ENCODE assay signal across 12 mouse cellular contexts in the genomic region with DNA sequence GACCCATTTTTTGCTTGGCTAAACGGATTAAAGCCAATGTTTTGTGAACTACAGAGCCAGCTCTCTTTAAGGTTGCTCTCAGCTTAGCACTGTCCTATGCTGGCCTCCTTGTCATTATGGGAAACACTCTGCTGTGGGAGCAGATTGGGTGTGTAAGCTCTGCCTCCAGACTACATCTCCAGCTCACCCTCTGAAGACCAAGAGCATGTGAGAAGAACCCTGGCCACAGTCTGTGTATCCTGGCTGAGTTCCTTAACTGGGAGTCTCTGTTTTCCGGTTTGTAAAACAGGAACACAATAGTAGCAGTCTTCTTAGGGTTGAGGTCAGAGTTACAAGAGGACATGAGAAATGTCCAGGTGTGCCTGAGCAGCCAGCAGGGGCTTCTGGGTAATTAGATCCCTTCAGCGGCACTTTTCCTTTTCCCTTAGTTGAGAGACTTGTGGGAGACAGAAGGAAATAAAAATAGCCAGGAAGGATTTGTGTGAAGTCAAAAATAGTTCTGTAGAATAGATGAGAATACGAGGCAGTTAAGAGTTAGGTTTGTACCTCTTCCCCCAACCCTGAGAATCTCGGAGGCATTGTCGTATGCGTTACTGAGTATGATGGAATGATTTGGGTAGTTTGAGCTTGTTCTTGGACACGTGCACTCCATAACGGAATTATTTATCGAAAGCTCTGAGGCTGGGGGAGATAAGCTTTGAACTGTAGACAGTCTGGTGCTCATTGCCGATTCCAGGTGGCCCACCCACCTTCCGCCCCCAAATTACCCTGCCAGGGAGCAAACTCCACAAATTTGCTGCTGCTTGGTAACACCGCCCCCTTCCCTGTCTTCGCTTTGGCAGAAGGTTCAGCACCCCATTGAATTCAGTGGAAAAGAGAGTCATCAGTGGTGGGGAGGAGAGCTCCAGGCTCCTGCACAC.
A peak's percentile ranks its signal among the peaks of the same experiment; 100 is the strongest.
DNase-seq lines count a peak whose midpoint lies in the region; ATAC-seq lines count a peak whose summit lies in the region.
"Had no signal": no experiment of that assay in that cellular context is flagged by ENCODE, and none has a peak within 500 bp of the region (broad histone marks: within the 10 kb centered on the region; RNA-seq: fewer than 3 reads in every experiment).

No protein-coding gene starts in this region.

- DNase-seq in frontal cortex, postnatal 14 days (ENCODE audit: low spot score in 2 of 2) = peak; percentile 45 to 51
- peak; percentile 47 for DNase-seq in layer of hippocampus, adult 9-10 months (ENCODE audit: low spot score)
- peak; percentile 74 to 79 for DNase-seq in left cerebral cortex, adult 9 months (ENCODE audit: low spot score in 2 of 2)
- DNase-seq in right cerebral cortex, postnatal 36 days (ENCODE audit: low spot score in 2 of 2) = peak; percentile 69 to 73
- no peak for DNase-seq in urinary bladder, postnatal 25 days (ENCODE audit: low spot score)
- DNase-seq: adrenal gland, postnatal 10 days; cerebellum, postnatal 10 days; lung, postnatal 10 days; retina, postnatal 1 day; thymus, adult 18-20 months had no signal

- no peak for ATAC-seq in granulocyte monocyte progenitor cell, adult 5-6 weeks (replicated peaks; ENCODE audit: poor library complexity, severe bottlenecking)
- no peak for ATAC-seq in cerebellum, adult (ENCODE audit: insufficient number of reproducible peaks, low FRiP score, low TSS enrichment)
